Mouse (Mus musculus) MEL (cell line): ENCODE data around the gene Kmt5a. TPM values are rescaled to one million over a fixed set of nuclear protein-coding genes. Genes with fewer than 3 reads are reported as not detected.

Experiments used
- DNase-seq: peaks from one replicate; pipeline ENCODE4 v3.0.0; 2011; ENCODE audit warnings: low read depth, low spot score
- H3K27ac ChIP-seq: 2 replicates; pipeline ENCODE4 v1.5.1; 2012; ENCODE audit warnings: low read depth, mild to moderate bottlenecking, control low read depth, low read length, moderate library complexity; ENCODE audit not compliant: control insufficient read depth
- H3K27me3 ChIP-seq, 2 experiments: fragments of 150-350 bp in 1 of 2; sonication (generic) in 1 of 2; 2 replicates each; pipeline ENCODE4 v1.6.1; 2012; ENCODE audit warnings: low read length in 2 of 2, mild to moderate bottlenecking in 2 of 2, improper control_type of control experiment in 1 of 2, moderate library complexity in 1 of 2; ENCODE audit not compliant: insufficient read depth in 2 of 2, control insufficient read depth in 1 of 2
- H3K36me3 ChIP-seq, 2 experiments: 2 replicates each; pipeline ENCODE4 v1.6.1; 2012 to 2014; ENCODE audit warnings: low read length in 2 of 2, improper control_type of control experiment in 1 of 2, inconsistent platforms in 1 of 2, mild to moderate bottlenecking in 1 of 2; ENCODE audit not compliant: insufficient read depth in 2 of 2, control insufficient read depth in 1 of 2
- H3K4me1 ChIP-seq, 2 experiments: fragments of 150-350 bp in 1 of 2; sonication (generic) in 1 of 2; 2 replicates each; pipeline ENCODE4 v1.6.1; 2012; ENCODE audit warnings: low read length in 2 of 2, improper control_type of control experiment in 1 of 2, mild to moderate bottlenecking in 1 of 2; ENCODE audit not compliant: insufficient read depth in 2 of 2, control insufficient read depth in 1 of 2
- H3K4me3 ChIP-seq, 2 experiments: fragments of 150-350 bp in 1 of 2; sonication (generic) in 1 of 2; 2 replicates each; pipeline ENCODE4 v1.5.1; 2012; ENCODE audit warnings: low read depth in 2 of 2, low read length in 2 of 2, mild to moderate bottlenecking in 2 of 2, moderate library complexity in 2 of 2, control low read depth in 1 of 2, improper control_type of control experiment in 1 of 2; ENCODE audit not compliant: control insufficient read depth in 1 of 2, insufficient read depth in 1 of 2
- H3K79me2 ChIP-seq: 2 replicates; pipeline ENCODE4 v1.6.1; 2012; ENCODE audit warnings: mild to moderate bottlenecking, low read length, moderate library complexity; ENCODE audit not compliant: control insufficient read depth, poor library complexity, insufficient read depth
- H3K9ac ChIP-seq: 2 replicates; pipeline ENCODE4 v1.6.1; 2012; ENCODE audit warnings: low read depth, mild to moderate bottlenecking, control low read depth, low read length, moderate library complexity; ENCODE audit not compliant: control insufficient read depth, poor library complexity, severe bottlenecking
- H3K9me3 ChIP-seq: fragments of 150-350 bp; sonication (generic); replicated peaks from 2 replicates; pipeline ENCODE4 v1.6.1; 2012; ENCODE audit warnings: mild to moderate bottlenecking, low read length, improper control_type of control experiment, moderate library complexity; ENCODE audit not compliant: insufficient read depth
- BHLHE40 ChIP-seq: IDR thresholded peaks from 2 replicates; pipeline ENCODE4 v1.6.1; 2012; ENCODE audit warnings: low read depth, mild to moderate bottlenecking, inconsistent platforms, low read length, improper control_type of control experiment, borderline replicate concordance
- CTCF ChIP-seq, 3 experiments: IDR thresholded peaks in 2 of 3; conservative IDR thresholded peaks in 1 of 3; 2 replicates each; pipeline ENCODE4 v1.5.1; 2011 to 2012; ENCODE audit warnings: low read length in 3 of 3, low read depth in 2 of 3, mild to moderate bottlenecking in 2 of 3, improper control_type of control experiment in 1 of 3, inconsistent platforms in 1 of 3, mixed read lengths in 1 of 3, moderate library complexity in 1 of 3; ENCODE audit not compliant: control insufficient read depth in 1 of 3, insufficient read depth in 1 of 3, poor library complexity in 1 of 3, severe bottlenecking in 1 of 3
- E2F4 ChIP-seq: IDR thresholded peaks from 2 replicates; pipeline ENCODE4 v1.6.1; 2011; ENCODE audit warnings: low read depth, low read length, improper control_type of control experiment, borderline replicate concordance
- ETS1 ChIP-seq: IDR thresholded peaks from 2 replicates; pipeline ENCODE4 v1.6.1; 2012; ENCODE audit warnings: low read depth, mild to moderate bottlenecking, inconsistent platforms, low read length, improper control_type of control experiment, moderate library complexity
- GATA1 ChIP-seq: IDR thresholded peaks from 2 replicates; pipeline ENCODE4 v1.6.1; 2011; ENCODE audit warnings: low read depth, low read length, improper control_type of control experiment
- HCFC1 ChIP-seq: IDR thresholded peaks from 2 replicates; pipeline ENCODE4 v1.6.1; 2012; ENCODE audit warnings: low read depth, mild to moderate bottlenecking, inconsistent platforms, low read length, improper control_type of control experiment, moderate library complexity
- MAX ChIP-seq: IDR thresholded peaks from 2 replicates; pipeline ENCODE4 v1.6.1; 2011; ENCODE audit warnings: low read length, improper control_type of control experiment
- MAZ ChIP-seq: IDR thresholded peaks from 2 replicates; pipeline ENCODE4 v1.6.1; 2012; ENCODE audit warnings: low read depth, mild to moderate bottlenecking, inconsistent platforms, low read length, improper control_type of control experiment
- MEF2A ChIP-seq: IDR thresholded peaks from 2 replicates; pipeline ENCODE4 v1.6.1; 2014; ENCODE audit warnings: low read depth, mild to moderate bottlenecking, inconsistent platforms, low read length, improper control_type of control experiment; ENCODE audit not compliant: poor library complexity, insufficient replicate concordance, severe bottlenecking; ENCODE audit errors: extremely low read depth
- MXI1 ChIP-seq: IDR thresholded peaks from 2 replicates; pipeline ENCODE4 v1.6.1; 2011; ENCODE audit warnings: mild to moderate bottlenecking, low read depth, low read length, improper control_type of control experiment
- MYC ChIP-seq: IDR thresholded peaks from 2 replicates; pipeline ENCODE4 v1.6.1; 2011; ENCODE audit warnings: low read depth, mild to moderate bottlenecking, low read length, improper control_type of control experiment, moderate library complexity
- NELFE ChIP-seq: IDR thresholded peaks from 2 replicates; pipeline ENCODE4 v1.6.1; 2011; ENCODE audit warnings: low read depth, low read length, improper control_type of control experiment
- NRF1 ChIP-seq: IDR thresholded peaks from 2 replicates; pipeline ENCODE4 v1.6.1; 2014; ENCODE audit warnings: low read depth, mild to moderate bottlenecking, inconsistent platforms, low read length, improper control_type of control experiment, moderate library complexity; ENCODE audit not compliant: poor library complexity, insufficient read depth, severe bottlenecking
- POLR2A ChIP-seq, 2 experiments: IDR thresholded peaks; 2 replicates each; pipeline ENCODE4 v1.6.1; 2011 to 2012; ENCODE audit warnings: low read length in 2 of 2, mild to moderate bottlenecking in 2 of 2, control low read depth in 1 of 2, improper control_type of control experiment in 1 of 2, low read depth in 1 of 2, moderate library complexity in 1 of 2; ENCODE audit not compliant: control insufficient read depth in 1 of 2, insufficient read depth in 1 of 2, poor library complexity in 1 of 2
- POLR2AphosphoS5 ChIP-seq: IDR thresholded peaks from 2 replicates; pipeline ENCODE4 v1.6.1; 2012; ENCODE audit warnings: low read depth, borderline replicate concordance, mild to moderate bottlenecking, inconsistent platforms, low read length, moderate library complexity, mixed read lengths
- SIN3A ChIP-seq: IDR thresholded peaks from 2 replicates; pipeline ENCODE4 v1.6.1; 2012; ENCODE audit warnings: low read length, improper control_type of control experiment, inconsistent platforms
- TBP ChIP-seq: IDR thresholded peaks from 2 replicates; pipeline ENCODE4 v1.8.0; 2011; ENCODE audit warnings: low read depth, low read length, improper control_type of control experiment
- UBTF ChIP-seq: IDR thresholded peaks from 2 replicates; pipeline ENCODE4 v1.6.1; 2012; ENCODE audit warnings: low read depth, mild to moderate bottlenecking, inconsistent platforms, low read length, improper control_type of control experiment, moderate library complexity, borderline replicate concordance; ENCODE audit not compliant: insufficient read depth
- USF1 ChIP-seq: IDR thresholded peaks from 2 replicates; pipeline ENCODE4 v1.6.1; 2014; ENCODE audit warnings: low read depth, mild to moderate bottlenecking, inconsistent platforms, low read length, improper control_type of control experiment, moderate library complexity
- ZC3H11A ChIP-seq: IDR thresholded peaks from 2 replicates; pipeline ENCODE4 v1.6.1; 2012; ENCODE audit warnings: low read depth, mild to moderate bottlenecking, inconsistent platforms, low read length, improper control_type of control experiment
- ZMIZ1 ChIP-seq: IDR thresholded peaks from 2 replicates; pipeline ENCODE4 v1.6.1; 2012; ENCODE audit warnings: low read depth, mild to moderate bottlenecking, inconsistent platforms, low read length, improper control_type of control experiment, moderate library complexity
- ZNF384 ChIP-seq: IDR thresholded peaks from 2 replicates; pipeline ENCODE4 v1.6.1; 2012; ENCODE audit warnings: low read depth, mild to moderate bottlenecking, inconsistent platforms, low read length, improper control_type of control experiment
- polyA plus RNA-seq, 2 experiments: library from polyadenylated mRNA; stranded (reverse) in 1 of 2; unstranded in 1 of 2; fragments of >175 nt in 1 of 2; fragments of >200 nt in 1 of 2; gene quantifications; 2 replicates each; pipeline versions ENCODE4 v1.2.1 to v1.2.4; 2012; ENCODE audit warnings: low replicate concordance in 2 of 2, low read depth in 1 of 2; ENCODE audit not compliant: insufficient read length in 2 of 2, insufficient read depth in 1 of 2, missing spikeins in 1 of 2
- total RNA-seq: library from RNA; depleted of rRNA; stranded (reverse); fragments of 300-350 nt; gene quantifications from 2 replicates; pipeline ENCODE4 v1.2.3, GENCODE M21; 2012

The Kmt5a gene
- total and polyA plus RNA-seq, 3 experiments: 88.6 to 243 (median 110) TPM

DNA sequence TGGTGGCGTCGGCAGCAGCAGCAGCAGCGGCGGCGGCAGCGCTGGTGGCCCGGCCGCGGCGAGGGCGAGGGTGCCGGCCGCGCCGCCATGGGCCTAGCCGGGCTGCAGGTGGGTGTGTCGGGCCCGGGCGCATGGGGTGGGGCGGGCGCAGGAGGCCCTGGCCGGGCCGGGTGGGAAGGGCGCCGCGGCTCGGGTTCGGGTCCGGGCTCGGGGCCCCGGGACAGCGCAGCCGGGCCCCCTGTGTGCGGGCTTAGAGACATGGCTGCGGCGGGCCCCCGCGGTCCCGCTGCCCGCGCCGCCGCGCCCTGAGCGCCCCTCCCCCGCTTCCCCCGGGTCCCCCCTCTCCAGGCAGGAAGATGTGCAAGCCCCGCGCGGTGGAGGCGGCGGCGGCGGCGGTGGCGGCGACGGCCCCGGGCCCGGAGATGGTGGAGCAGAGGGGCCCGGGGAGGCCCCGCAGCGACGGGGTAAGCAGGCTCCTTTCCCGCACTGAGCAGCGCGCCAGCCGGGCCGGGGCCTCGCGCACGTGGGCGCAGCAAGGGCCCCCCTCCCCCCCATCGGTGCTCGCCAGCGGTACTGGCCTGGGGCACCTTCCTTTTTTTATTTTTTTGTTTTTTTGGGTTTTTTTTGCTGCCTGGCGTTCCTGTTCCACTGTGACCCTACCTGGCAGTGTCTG lies 6.0 kb downstream of the Kmt5a start:
- Histone ChIP-seq H3K4me3 (peak overlapping the region; percentile 89 to 96), H3K9me3 (no peaks in the 10 kb centered on the region), H3K79me2 (peaks cover 52% of the 10 kb centered on the region), H3K4me1 (peaks cover 8 to 32% of the 10 kb centered on the region in 2 experiments), H3K9ac (peak overlapping the region; percentile 98), H3K27ac (peak overlapping the region; percentile 86), H3K36me3 (peaks cover 20 to 47% of the 10 kb centered on the region in 2 experiments), H3K27me3 (no peaks in the 10 kb centered on the region)
- no peak for DNase-seq
- TF ChIP-seq UBTF (peak; percentile 64; the same call in 1 of the 2 replicates), POLR2A (IDR thresholded peaks at IDR 0.05; ENCODE audit: control insufficient read depth in 1 of 2, insufficient read depth in 1 of 2, low read depth in 1 of 2, low read length in 2 of 2, poor library complexity in 1 of 2) (peak in 1 of 2 experiments; percentile 33; a peak in 1 of 4 replicates), ZMIZ1 (no peak), ETS1 (no peak), MXI1 (peak; percentile 86), MAZ (no peak; the same call in 1 of the 2 replicates), POLR2AphosphoS5 (no peak), CTCF (IDR thresholded peaks at IDR 0.05 in 2 of 3, conservative IDR thresholded peaks at IDR 0.05 in 1 of 3; ENCODE audit: control insufficient read depth in 1 of 3, insufficient read depth in 1 of 3, low read depth in 2 of 3, low read length in 3 of 3, poor library complexity in 1 of 3, severe bottlenecking in 1 of 3) (no peak), GATA1 (no peak), ZC3H11A (no peak), MEF2A (no peak), USF1 (0 out of 2 replicates have a peak, but pooled peaks have one; percentile 17), MYC (peak; percentile 81), BHLHE40 (no peak), E2F4 (no peak), ZNF384 (no peak), MAX (peak; percentile 77), NRF1 (no peak)

DNA sequence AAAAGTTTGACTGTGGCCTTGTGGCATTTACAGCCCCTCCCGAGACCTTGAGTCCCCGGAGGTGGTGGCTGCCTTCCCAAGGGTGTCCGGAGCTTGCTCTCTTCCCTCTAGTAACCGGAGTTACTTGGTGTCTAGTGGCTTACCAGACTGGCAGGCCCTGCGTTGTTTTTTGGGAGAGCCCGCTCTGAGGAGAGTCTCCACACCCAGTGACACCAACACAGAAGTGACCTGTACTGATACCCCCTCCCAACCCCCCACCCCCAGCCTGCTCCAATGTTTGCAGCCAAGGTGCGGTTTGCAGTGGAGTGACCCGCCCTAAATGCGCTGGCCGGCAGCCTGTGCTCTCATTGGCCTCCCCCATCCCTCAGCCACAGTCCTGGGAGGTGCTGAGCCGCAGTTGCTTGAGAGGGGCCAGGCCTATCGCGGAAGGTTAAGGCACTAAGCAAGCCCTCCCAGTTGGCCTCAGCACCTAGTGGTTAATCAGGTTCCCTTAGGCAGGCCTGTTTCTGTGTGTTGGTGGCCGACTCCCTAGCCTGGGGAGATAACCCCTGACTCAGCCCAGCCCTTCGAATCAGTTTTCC lies 6.7 kb downstream of the Kmt5a start:
- peaks cover 8 to 32% of the 10 kb centered on the region in 2 experiments for H3K4me1 ChIP-seq
- TF ChIP-seq ZMIZ1 (no peak), ETS1 (no peak), POLR2A (IDR thresholded peaks at IDR 0.05; ENCODE audit: control insufficient read depth in 1 of 2, insufficient read depth in 1 of 2, low read depth in 1 of 2, low read length in 2 of 2, poor library complexity in 1 of 2) (peak in 1 of 2 experiments; percentile 56; a peak in 1 of 4 replicates), HCFC1 (peak; percentile 21; the same call in 1 of the 2 replicates), NELFE (0 out of 2 replicates have a peak, but pooled peaks have one; percentile 2), TBP (0 out of 2 replicates have a peak, but pooled peaks have one; percentile 19), SIN3A (peak; percentile 71)
- DNase-seq: peak; percentile 86

More for the DNA sequence above, 6.7 kb downstream of the Kmt5a start:
- H3K4me3 ChIP-seq: peak overlapping the region; percentile 89 to 96
- no peaks in the 10 kb centered on the region for H3K9me3 ChIP-seq
- peak overlapping the region; percentile 86 for H3K27ac ChIP-seq
- H3K79me2 ChIP-seq: peaks cover 52% of the 10 kb centered on the region
- H3K36me3 ChIP-seq: peaks cover 20 to 44% of the 10 kb centered on the region in 2 experiments
- peak overlapping the region; percentile 98 for H3K9ac ChIP-seq
- no peaks in the 10 kb centered on the region for H3K27me3 ChIP-seq
